Mouse (Mus musculus): ENCODE measurements around the gene Mfap3l.
"Not testable (repeated sequence)": the region's sequence is repeated elsewhere in the genome, so short reads cannot be mapped to it uniquely, and the experiment has no call there.

Gene Mfap3l

GRCm38 (mm10) chr8:60632250-60632932, at the start of gene Mfap3l:
Gene Mfap3l, plus strand, starts transcription at chr8:60632827.
- DNase-seq: peak; percentile 96

- DNase-seq: no peak
Observed at GRCm38 (mm10) chr8:60583369-60583768, 49.3 kb upstream of the Mfap3l start.

- not testable (repeated sequence) for DNase-seq
Observed at GRCm38 (mm10) chr8:60591352-60592105, 41.1 kb upstream of the Mfap3l start.

- peak; percentile 42 for DNase-seq
Observed at GRCm38 (mm10) chr8:60594761-60595160, 37.9 kb upstream of the Mfap3l start.

DNA sequence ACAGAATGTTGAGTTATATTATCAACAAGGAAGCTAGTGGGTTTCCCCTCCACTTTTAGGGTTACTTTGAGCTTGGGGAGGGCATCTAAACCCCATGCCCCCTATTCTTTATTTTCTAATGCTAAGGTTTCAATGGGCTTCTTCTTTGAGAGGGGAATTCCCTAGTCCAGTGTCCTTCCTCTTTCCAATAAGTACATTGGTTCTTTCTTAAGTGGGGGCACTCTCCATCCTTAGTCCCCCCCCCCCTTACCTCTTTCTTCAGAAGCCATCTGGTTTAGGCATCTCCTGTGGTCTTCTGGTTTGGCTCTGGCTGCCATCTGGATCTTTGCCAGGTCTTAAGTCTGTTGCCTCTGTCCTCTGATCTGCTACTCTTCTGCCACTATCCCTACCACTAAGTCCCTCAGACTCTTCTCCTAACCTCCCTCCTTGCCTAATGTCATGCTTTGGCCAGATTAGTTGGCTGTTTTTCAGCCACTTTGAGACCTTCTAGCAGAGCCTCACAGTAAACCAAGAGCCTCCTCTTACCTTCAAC, 21.0 kb upstream of the Mfap3l start:
- no peak for DNase-seq

DNA sequence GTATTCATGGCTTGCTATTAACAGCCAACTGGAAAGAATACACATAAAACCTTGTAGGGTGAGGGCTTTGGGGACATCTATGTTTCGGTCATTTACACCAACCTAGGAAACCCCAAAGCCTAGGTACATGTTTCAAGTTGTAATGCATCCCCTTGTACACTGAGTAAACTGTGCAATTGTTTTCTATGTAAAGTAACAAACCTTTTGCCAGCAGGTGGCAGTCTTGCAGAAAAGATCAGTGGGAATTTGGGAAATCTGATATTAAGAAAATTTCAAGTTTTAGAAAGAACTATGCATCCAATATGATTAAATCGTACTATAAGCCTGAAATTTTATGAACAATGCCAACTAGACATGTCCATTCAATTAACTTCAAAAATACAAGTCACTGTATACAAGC, 15.7 kb upstream of the Mfap3l start:
- DNase-seq: no peak

GRCm38 (mm10) chr8:60621561-60621960, 11.1 kb upstream of the Mfap3l start:
- no peak for DNase-seq

GRCm38 (mm10) chr8:60622056-60622455, 10.6 kb upstream of the Mfap3l start:
- DNase-seq: no peak

DNA sequence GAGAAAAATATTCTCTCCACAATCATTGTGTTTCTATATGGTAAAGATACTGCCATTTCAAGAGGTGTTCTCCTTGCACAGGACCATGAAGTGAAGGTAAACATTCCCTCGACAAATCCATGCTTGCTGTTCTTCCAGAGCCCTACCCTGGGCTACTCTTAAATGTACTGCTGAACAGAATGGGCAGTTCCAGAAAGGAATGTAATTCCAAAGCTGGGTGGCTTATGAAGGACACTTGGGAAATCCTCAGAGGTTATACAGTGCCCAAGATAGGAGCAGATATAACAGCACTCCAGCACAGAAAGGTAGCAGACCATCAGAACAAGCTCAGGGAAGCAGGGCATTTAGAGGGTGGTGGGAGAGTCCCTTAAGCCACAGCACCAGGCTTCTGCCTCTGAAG, 9.2 kb upstream of the Mfap3l start:
- DNase-seq: no peak

- DNase-seq: no peak
Observed at GRCm38 (mm10) chr8:60624722-60625121, 7.9 kb upstream of the Mfap3l start.

DNA sequence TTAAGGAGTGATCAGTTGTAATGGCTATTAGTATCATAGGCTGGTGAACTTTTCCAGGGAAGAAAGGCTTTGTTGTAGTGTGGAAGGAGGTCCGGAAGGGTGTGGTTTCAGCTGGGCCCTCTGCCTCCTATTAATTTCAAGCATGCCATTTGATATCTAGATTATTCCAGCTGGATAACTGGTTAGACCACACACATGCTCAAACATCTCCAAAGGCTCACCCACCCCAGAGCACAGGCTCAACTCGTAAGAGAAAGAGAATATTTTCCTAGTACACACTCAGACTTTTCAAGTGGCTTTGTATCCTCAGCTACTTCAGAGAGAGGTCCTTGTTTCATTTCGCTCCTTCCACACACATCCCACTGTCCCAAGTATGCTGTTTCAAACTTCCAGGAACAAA, 4.7 kb upstream of the Mfap3l start:
- no peak for DNase-seq

GRCm38 (mm10) chr8:60629059-60629458, 3.6 kb upstream of the Mfap3l start:
- DNase-seq: no peak

DNA sequence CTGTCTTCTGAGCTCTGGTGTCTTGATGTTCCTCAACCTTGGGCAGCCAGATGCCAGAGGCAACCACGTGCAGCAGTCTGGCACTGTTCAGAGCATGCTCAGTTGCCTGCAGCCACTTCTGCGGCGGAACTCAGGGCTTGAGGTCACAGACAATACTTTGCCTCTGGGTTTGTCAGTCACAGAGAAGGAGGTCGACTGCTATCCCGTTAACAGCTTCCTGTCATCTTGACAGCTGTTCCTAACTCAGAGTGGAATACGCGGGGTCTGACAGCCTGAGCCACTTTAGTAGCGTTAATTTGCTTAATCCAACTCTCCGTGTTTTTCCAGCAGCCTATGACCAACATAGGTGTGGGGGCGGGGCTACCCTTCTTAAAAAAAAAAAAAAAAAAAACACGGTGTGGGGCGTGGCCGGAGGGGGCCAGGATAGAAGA, 1.1 kb upstream of the Mfap3l start:
- DNase-seq: peak; percentile 84

- peak; percentile 60 for DNase-seq
Observed at GRCm38 (mm10) chr8:60632933-60633655, 467 bp downstream of the Mfap3l start.

DNA sequence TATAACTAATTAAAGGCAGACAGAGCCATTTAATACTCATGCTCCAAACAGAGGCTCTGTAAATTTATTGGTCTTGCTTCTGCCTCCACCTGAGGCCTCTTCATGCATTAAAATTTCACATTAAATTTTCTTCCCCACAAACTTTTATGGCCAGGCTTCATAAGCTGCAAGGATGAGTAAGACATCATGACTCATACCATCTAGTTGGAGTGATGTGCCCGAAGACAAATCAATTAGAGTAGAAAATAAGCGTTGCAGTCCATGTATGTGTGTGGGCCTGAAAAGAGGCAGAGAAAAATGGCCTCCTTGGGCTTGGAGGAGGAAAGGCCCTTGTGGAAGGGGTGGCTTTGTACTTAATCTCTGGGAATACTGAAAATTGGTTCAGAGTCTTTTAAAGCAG, 2.3 kb downstream of the Mfap3l start:
- no peak for DNase-seq

DNA sequence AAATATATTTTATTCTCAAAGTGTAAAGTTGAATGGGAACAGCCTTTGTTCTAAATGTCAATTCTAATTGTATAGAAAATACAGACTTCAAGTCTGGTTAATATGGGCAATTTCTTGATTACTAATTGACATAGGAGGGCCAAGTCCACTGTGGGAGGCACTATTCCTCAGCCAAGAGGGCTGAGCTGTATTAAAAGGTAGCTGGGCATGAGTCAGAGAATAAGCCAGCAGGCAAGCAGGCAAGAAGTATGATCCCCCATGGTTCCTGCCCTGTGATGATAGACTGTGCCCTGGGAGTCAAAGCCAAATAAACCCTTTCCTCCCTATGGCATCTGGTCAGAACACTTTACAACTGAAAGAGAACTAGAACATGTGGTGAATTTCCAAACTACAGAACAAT, 3.2 kb downstream of the Mfap3l start:
- DNase-seq: no peak

GRCm38 (mm10) chr8:60640046-60640445, 7.4 kb downstream of the Mfap3l start:
- DNase-seq: peak; percentile 25

DNA sequence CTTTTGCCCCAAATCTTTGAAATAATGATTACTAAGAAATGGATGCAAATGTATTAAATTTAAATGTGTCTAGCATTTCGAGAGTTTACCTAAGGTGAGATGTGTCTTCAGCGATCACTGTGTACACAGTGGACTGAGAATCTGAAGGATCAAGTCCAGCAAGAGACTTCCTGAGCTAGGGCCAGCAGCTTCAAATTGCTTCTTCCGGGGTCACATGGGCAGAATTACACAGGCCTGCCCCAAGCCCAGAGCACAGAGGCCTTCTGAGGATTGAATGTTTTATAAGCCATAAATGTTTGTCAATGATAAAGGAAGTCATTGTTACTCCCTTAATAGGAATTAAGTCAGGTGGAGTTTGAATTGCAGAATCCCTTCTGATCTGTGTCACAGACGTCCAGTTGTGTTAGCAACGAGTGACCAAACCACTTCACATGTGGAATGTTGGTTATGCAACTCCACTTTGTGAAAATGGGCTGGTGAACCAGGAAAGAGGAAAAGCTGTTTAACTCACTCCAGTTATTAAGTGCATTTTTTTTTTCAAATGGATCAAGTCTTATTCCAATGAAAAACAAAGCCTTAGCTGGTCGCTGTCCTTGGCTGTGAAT, 10.9 kb downstream of the Mfap3l start:
- no peak for DNase-seq

DNA sequence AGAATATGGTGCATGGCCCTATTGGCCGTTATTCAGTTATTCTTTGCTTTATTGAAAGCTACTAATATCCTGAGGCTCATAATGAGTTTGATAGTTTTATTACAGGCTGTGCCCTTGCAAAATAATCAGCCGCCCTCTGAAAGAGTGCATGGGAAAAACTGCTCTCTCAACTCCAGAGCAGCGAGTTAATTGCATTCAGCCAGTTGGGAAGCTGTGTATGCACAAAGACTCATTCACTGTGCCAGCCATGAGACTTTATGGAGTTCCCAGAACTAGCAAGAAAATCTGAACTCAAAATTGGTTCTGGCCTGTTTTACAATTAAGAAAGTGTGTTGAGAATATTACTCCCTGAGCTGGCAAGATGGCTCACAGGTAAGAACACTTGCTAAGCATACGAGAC, 12.5 kb downstream of the Mfap3l start:
- DNase-seq: no peak

- DNase-seq: no peak
Observed at GRCm38 (mm10) chr8:60645911-60646310, 13.3 kb downstream of the Mfap3l start.

- no peak for DNase-seq
Observed at GRCm38 (mm10) chr8:60647291-60647690, 14.7 kb downstream of the Mfap3l start.

DNA sequence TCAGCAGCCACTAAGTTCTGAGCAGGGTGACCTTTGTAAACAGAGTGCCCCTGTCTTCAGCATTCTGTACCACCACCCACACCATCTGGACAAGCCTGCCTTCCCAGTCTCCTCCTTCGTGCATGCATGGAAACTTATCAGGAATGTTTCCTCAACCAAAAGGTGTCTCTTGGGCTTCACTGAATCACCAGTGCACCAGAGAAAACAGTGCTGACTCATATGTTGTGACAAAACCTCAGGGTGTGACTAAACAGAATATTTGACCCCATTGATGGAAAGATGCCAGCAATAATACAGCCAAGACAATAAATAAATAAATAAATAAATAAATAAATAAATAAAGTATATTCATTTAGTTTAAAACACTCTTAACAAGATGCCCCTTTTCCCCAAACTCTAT, 16.5 kb downstream of the Mfap3l start:
- DNase-seq: no peak

DNA sequence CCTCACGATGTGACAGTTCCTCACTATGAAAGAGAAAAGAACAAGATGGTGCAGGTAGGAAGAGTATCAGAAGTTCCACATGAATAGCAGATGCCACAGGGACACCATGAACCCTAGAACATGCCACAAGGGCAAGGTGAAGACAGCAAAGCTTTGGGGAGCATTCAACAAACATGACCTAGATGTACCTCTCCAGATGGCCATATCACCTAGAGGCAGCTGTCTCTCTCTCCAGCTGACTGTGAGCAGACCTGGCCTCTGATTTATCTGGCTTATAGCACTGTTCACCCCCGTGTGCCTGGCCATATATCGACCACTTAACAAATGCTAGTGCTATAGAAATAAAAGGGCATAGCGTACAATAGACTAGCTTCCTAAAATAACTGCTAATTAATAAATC, 17.5 kb downstream of the Mfap3l start:
- no peak for DNase-seq

All from right cerebral cortex, adult 18-20 months (tissue).